Mouse (Mus musculus): ENCODE results near the gene Kdm1a.

Kdm1a gene

GRCm38 (mm10) chr4:136602568-136602967, at the start of gene Kdm1a:
Gene Kdm1a, minus strand, starts transcription at chr4:136602723.
- DNase-seq (ENCODE audit: low spot score), result peak; percentile 91

GRCm38 (mm10) chr4:136651882-136652527, 49.5 kb upstream of the Kdm1a start:
- DNase-seq (ENCODE audit: low spot score), result no peak

- DNase-seq (ENCODE audit: low spot score), result no peak
Measured at GRCm38 (mm10) chr4:136651357-136651811, 48.9 kb upstream of the Kdm1a start.

DNA sequence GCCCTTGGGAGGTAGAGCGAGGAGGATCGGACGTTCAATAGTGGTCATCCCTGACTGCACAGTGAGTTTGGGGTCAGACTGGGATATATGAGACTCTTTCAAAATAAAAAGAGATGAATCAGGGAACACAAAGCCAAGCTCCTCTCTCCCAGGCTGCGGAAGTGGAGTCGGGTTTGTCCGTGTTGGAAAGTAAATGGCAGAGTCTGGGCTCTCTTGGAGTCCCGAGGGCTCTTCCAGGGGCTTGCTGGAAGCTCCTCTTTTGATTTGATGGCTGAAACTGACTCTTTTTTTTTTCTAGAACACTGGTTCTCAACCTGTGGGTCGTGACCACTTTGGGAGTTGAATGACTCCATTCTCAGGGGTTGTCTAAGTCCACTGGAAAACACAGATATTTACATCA, 47.7 kb upstream of the Kdm1a start:
- no peak for DNase-seq (ENCODE audit: low spot score)

DNA sequence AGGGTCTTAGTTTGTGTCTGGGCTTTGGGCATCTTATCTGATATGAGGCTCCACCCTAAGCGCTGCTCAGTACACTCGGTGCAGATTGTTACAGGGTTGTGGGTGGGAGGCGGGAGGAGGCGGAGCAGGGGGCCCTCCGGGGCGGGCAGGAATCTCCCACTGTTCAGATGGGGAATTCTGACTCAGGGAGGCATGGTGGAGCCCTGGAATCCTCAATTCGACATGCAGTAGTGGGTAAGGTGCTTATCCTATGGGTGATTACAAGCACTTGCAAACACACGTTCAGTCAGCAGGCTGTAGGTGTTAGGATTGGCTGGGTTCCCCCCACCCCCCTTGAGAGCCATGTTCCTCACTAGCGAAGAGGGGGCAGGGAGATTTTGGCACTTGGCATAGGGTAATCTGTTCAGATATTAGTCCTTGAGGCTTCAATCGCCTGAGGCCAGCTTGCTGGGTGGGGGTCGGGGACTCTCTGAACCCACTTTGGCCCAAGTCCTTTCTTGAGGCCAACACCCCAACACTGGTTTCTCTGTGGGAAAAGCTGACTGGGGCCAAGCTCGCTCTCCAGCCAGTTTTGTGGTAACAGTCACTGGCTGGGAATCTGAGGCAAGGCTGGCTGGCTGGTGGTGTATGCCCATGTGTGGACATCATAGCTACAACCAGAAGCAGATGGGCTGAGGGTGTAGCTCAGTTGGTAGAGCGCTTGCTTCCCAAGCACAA, 47.1 kb upstream of the Kdm1a start:
- no peak for DNase-seq (ENCODE audit: low spot score)

DNA sequence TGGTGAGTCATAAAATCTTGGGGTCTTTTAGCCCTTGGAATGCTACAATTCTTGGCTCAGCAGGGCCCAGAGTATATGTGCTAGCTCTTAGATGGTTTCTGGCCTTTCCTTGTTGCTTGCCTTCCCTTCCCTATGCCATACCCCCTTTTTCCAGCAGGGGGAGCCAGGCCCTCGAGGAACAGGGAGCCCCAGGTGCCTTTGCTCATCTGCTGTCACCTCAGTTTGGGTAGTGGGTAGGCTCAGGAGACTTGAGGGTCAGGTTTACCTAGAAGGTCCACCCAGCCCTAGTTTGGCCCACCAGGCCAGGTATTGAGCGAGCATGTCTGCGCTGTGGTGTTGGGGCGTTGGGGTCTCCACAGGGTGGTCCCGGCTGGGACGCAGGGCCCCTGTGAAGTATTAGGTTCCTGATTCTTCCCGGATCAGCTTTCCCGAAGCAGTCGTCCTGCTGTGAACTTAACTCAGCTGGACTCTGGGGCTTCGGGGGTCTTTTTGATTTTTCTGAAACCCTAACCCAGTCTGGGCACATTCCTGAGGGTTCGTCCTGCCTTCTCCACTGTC, 46.5 kb upstream of the Kdm1a start:
- peak; percentile 62 for DNase-seq (ENCODE audit: low spot score)

DNA sequence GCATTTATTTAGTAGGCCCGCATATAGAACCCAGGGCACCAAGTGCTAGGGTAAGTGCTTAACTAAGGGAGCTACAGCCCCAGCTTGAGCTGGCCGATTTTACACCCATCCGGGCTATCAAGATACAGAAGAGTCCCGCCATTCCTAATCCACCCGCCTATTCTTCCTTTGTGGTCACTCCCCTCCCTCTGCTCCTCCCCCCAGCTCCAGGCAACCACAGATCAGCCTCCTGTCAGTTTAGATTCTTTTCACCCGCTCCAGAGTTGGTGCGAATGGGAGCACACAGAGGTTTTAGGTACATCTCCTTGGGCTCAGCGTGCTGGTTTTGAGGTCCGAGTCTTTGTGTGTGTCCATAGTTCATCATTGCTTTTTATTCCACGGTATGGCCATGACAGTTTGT, 36.4 kb upstream of the Kdm1a start:
- DNase-seq (ENCODE audit: low spot score), result no peak

- no peak for DNase-seq (ENCODE audit: low spot score)
Measured at GRCm38 (mm10) chr4:136638230-136638750, 35.8 kb upstream of the Kdm1a start.

GRCm38 (mm10) chr4:136637563-136638229, 35.2 kb upstream of the Kdm1a start:
- DNase-seq (ENCODE audit: low spot score), result no peak

DNA sequence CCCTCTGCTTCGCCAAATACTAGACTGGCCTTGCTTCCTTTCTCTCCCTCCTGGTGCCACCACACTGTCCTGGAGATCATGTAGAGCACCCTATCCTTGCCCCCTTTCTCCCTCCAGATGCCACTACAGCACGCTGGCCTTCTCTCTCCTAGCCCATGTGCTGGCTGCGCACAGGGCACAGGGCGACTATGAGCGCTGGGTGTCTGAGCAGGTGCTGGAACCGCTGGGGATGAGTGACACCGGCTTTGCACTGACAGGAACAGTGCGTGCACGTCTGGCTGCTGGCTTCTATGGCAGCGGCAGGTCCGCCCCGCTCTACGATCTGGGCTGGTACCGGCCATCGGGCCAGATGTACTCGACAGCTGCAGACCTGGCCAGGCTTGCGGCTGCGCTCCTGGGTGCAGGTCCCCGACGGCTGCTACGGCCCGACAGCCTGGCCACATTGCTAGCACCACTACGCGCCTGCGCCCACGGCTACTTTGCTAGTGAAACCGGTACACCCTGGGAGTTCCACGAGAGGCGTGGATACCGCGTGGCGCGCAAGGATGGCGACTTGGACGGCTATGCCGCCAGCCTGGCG, 34.5 kb upstream of the Kdm1a start:
- no peak for DNase-seq (ENCODE audit: low spot score)

- DNase-seq (ENCODE audit: low spot score), result no peak
Measured at GRCm38 (mm10) chr4:136636511-136636910, 34.0 kb upstream of the Kdm1a start.

DNA sequence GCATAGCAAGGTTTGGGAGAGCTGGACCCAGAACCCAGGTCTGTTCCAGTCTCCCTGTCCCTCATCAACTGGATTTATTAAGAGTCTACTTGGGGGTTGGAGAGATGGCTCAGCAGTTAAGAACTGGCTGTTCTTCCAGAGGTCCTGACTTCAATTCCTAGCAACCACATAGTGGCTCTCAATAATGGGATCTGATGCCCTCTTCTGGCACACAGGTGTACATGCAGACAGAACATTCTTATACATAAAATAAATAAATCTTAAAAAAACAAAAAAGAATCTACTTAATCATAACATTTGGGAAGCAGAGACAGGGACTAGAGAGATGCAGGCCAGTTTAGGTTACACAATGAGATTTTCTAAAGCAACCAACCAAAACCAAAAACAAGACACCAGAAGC, 33.5 kb upstream of the Kdm1a start:
- DNase-seq (ENCODE audit: low spot score), result no peak

GRCm38 (mm10) chr4:136631237-136631994, 28.9 kb upstream of the Kdm1a start:
- DNase-seq (ENCODE audit: low spot score), result no peak

DNA sequence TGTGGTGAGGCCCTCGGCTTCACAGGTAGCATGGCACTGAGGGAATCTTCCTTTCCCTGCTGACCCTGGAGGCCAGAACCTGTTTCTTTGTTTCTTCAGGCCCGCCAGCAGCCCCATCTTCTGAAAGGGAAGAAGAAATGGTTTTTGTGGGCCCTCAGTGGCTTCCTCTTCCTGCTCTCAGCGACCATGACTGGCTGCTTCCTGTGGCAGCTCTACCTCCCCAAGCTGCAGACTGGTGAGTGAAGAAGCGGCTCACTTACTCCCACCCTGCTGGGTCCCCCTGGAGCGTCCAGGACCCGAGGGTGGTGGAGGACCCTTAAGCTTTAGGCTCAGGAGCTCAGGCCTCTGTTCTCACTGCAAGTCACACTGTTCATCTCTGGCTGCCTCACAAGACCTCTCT, 24.1 kb upstream of the Kdm1a start:
- no peak for DNase-seq (ENCODE audit: low spot score)

GRCm38 (mm10) chr4:136622388-136622787, 19.9 kb upstream of the Kdm1a start, which contains the start of gene Lactbl1:
Gene Lactbl1, plus strand, starts transcription at chr4:136622621.
- DNase-seq (ENCODE audit: low spot score), result no peak

GRCm38 (mm10) chr4:136621956-136622355, 19.4 kb upstream of the Kdm1a start:
- DNase-seq (ENCODE audit: low spot score), result no peak

GRCm38 (mm10) chr4:136621336-136621735, 18.8 kb upstream of the Kdm1a start:
- DNase-seq (ENCODE audit: low spot score), result peak; percentile 60

GRCm38 (mm10) chr4:136613657-136614056, 11.1 kb upstream of the Kdm1a start:
- no peak for DNase-seq (ENCODE audit: low spot score)

GRCm38 (mm10) chr4:136610387-136610856, 7.9 kb upstream of the Kdm1a start, which contains the start of gene Tex46:
Gene Tex46, plus strand, starts transcription at chr4:136610437.
- no peak for DNase-seq (ENCODE audit: low spot score)

DNA sequence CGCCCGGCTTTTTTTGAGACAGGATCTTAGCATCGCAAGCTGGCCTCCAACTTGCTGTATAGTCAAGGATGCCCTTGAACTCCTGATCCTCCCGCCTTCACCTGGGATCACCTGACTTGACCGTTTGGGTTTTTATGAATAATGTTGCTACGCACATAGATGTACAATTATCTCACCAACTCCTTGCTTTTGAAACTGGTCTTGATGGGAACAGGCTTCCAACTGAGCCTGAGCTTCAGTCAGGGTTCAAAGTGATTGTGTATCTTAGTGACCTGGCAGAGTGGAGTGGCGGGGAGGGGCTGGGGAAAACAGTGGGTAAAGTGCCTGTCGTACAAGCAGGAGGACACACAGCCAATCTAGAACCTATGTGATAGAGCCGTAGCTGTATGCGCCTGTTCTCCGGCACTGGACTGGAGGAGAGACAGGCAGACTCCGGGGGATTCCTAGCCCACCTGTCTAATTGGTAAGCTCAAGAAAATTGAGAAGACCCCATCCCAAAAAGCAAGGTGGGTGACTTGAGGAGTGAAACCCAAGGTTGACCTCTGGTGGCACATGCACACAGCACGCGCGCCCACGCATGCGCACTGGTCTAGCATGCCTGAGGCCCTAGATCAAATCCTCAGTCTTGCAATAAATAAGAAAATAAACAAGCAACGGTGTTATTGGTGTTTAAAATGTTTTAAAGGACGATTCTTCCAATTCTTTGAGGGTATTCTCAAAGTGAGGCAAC, 3.4 kb upstream of the Kdm1a start:
- DNase-seq (ENCODE audit: low spot score), result no peak
